Mouse (Mus musculus) gastrocnemius, postnatal 10 days (tissue): ENCODE results near the gene 4632433K11Rik. TPM values are rescaled to one million over a fixed set of nuclear protein-coding genes. Genes with fewer than 3 reads are reported as not detected.

Experiments
- total RNA-seq, 2 experiments: library from RNA; stranded (reverse); gene quantifications; 2 replicates each; pipeline ENCODE4 v1.2.3; 2021

The 4632433K11Rik gene
- total RNA-seq, 2 experiments from 2014 or later, result 0.49 TPM; not detected in 1

Other genes with a start within 250 kb of the 4632433K11Rik start
- 1 to 10 TPM; 3.5 to 6.3 TPM for gene Tmem238, start 244.5 kb upstream of the 4632433K11Rik start, total RNA-seq
- gene Rpl28, start 241.2 kb upstream of the 4632433K11Rik start, total RNA-seq, result 100 to 1,000 TPM; 796 to 873 TPM
- gene Ube2s, start 221.5 kb upstream of the 4632433K11Rik start, total RNA-seq, result 100 to 1,000 TPM in 1 of 2 experiments, 10 to 100 TPM in 1; 91.1 to 107 TPM
- gene Shisa7, start 189.4 kb upstream of the 4632433K11Rik start, total RNA-seq, result under 1 TPM; 0.12 to 0.18 TPM
- gene Isoc2b, start 163.9 kb upstream of the 4632433K11Rik start, total RNA-seq, result 1 to 10 TPM; 1.9 to 4.3 TPM
- 10 to 100 TPM; 13.3 to 14.3 TPM for gene Isoc2a, start 157.0 kb upstream of the 4632433K11Rik start, total RNA-seq
- under 1 TPM in 1 of 2 experiments, not detected in 1; 0.19 TPM for gene Gm36210, start 127.6 kb upstream of the 4632433K11Rik start, total RNA-seq
- 10 to 100 TPM in 1 of 2 experiments, 1 to 10 TPM in 1; 9.9 to 10.5 TPM for gene Zfp628, start 118.9 kb upstream of the 4632433K11Rik start, total RNA-seq
- 1 to 10 TPM; 1.9 to 4.4 TPM for gene Nat14, start 112.1 kb upstream of the 4632433K11Rik start, total RNA-seq
- 10 to 100 TPM; 43.3 to 55.0 TPM for gene Ssc5d, start 108.3 kb upstream of the 4632433K11Rik start, total RNA-seq
- gene Sbk2, start 69.7 kb upstream of the 4632433K11Rik start, total RNA-seq, result 10 to 100 TPM; 31.0 to 46.5 TPM
- under 1 TPM in 1 of 2 experiments, not detected in 1; 0.28 TPM for gene Sbk3, start 63.0 kb upstream of the 4632433K11Rik start, total RNA-seq
- 10 to 100 TPM; 15.2 to 18.2 TPM for gene Zfp579, start 38.0 kb upstream of the 4632433K11Rik start, total RNA-seq
- 1 to 10 TPM; 6.9 to 8.0 TPM for gene Zfp524, start 19.7 kb upstream of the 4632433K11Rik start, total RNA-seq
- gene Fiz1, start 19.4 kb upstream of the 4632433K11Rik start, total RNA-seq, result 10 to 100 TPM; 16.4 to 20.0 TPM
- gene Gm44973, start 18.6 kb upstream of the 4632433K11Rik start, total RNA-seq, result not detected
- gene Zfp865, start 13.7 kb upstream of the 4632433K11Rik start, total RNA-seq, result 10 to 100 TPM; 16.8 to 21.0 TPM
- 1 to 10 TPM in 1 of 2 experiments, under 1 TPM in 1; 0.35 to 1.4 TPM for gene Ccdc106, start 13.6 kb upstream of the 4632433K11Rik start, total RNA-seq
- 1 to 10 TPM; 4.9 to 6.0 TPM for gene Zfp784, start 4.3 kb downstream of the 4632433K11Rik start, total RNA-seq
- 1 to 10 TPM; 7.3 to 10.0 TPM for gene Zfp580, start 17.4 kb downstream of the 4632433K11Rik start, total RNA-seq
- 10 to 100 TPM; 70.2 to 94.0 TPM for gene U2af2, start 28.0 kb downstream of the 4632433K11Rik start, total RNA-seq
- gene Epn1, start 46.1 kb downstream of the 4632433K11Rik start, total RNA-seq, result 100 to 1,000 TPM in 1 of 2 experiments, 10 to 100 TPM in 1; 96.7 to 110 TPM
- gene Rfpl4, start 82.8 kb downstream of the 4632433K11Rik start, total RNA-seq, result not detected
- gene Rasl2-9, start 91.8 kb downstream of the 4632433K11Rik start, total RNA-seq, result 1 to 10 TPM; 2.4 to 2.6 TPM
- gene Vmn1r55, start 115.6 kb downstream of the 4632433K11Rik start, total RNA-seq, result not detected
- gene Vmn1r56, start 162.6 kb downstream of the 4632433K11Rik start, total RNA-seq, result not detected
- gene Vmn1r57, start 184.4 kb downstream of the 4632433K11Rik start, total RNA-seq, result not detected